Mouse (Mus musculus): Measurements from ENCODE around the gene Polr2i. TPM values are rescaled to one million over a fixed set of nuclear protein-coding genes. Genes with fewer than 3 reads are reported as not detected.
"Not testable (repeated sequence)": the region's sequence is repeated elsewhere in the genome, so short reads cannot be mapped to it uniquely, and the experiment has no call there.

The Polr2i gene
- polyA plus RNA-seq, 1 experiment, result 174 TPM

DNA sequence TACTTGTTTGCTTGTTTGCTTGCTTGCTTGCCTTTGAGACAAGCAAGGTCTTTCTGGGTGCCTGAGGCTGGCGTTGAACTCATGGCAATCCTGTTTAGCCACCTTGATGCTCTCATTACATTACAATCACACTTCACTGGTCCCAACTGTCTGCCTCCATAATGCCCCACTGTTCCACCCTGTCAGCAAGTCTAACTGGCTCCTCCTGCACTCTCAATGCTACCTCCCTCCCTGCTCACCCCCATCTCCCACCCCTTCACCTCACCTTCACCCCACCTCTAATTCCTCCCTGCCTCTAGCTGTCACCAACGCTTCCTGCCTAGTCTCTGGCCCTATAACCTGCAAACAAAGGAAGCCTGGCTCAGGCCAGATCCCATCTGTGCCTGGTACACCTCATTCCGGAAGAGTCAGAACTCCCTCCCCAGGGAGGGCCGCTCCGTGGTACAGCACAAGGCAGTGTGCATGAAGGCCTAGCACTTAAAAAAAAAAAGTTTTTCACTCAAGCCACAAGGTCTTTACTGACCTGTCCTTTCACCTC is 34.1 kb upstream of the Polr2i start:
- Histone ChIP-seq H3K4me3 (no peak overlapping the region), H3K36me3 (ENCODE audit: control insufficient read depth, insufficient read depth) (no peaks in the 10 kb centered on the region), H3K4me2 (ENCODE audit: low read depth) (no peak overlapping the region), H3K27me3 (ENCODE audit: control insufficient read depth, insufficient read depth, insufficient read length) (no peaks in the 10 kb centered on the region), H3K79me2 (ENCODE audit: control insufficient read depth, insufficient read depth) (peaks cover 16% of the 10 kb centered on the region), H3ac (ENCODE audit: control insufficient read depth, insufficient read length) (no peak overlapping the region)
- TF ChIP-seq POLR2A (IDR thresholded peaks at IDR 0.05; ENCODE audit: insufficient read length, low read depth) (no peak), TCF12 (IDR thresholded peaks at IDR 0.05; ENCODE audit: insufficient read depth, poor library complexity, severe bottlenecking) (no peak), E2F4 (IDR thresholded peaks at IDR 0.05; ENCODE audit: insufficient read depth) (no peak), TCF3 (IDR thresholded peaks at IDR 0.05; ENCODE audit: insufficient read length, low read depth) (no peak), SRF (IDR thresholded peaks at IDR 0.05; ENCODE audit: control insufficient read depth, insufficient read length, low read depth) (no peak)

DNA sequence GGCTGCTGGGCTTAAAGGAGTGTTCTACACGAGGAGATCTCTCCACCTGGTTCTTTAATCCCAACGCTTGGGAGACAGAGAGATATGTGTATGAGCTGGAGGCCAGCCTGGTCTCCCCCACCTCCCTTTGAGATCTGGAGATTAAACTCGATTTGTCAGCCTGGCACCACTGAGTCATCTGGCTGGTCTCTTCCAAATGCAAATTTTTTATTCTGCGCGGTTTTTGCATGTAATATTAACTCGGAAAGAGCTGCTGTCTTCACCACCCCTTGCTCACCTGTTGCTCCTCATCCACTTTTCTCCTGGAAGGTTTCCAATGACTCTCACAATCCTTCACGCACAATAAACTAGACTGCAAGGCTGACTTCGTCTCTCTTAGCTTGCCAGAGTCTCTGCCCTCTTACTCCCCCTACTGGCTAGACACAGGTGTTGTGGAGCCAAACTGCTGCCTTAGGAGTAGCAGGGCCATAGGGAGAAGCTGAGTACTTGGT is 33.2 kb upstream of the Polr2i start, which contains the start of gene Capns1:
Gene Capns1 (minus strand): TSS at position 331 of the 491 bp plus-strand sequence.
- TF ChIP-seq POLR2AphosphoS2 (IDR thresholded peaks at IDR 0.05; ENCODE audit: insufficient read length, low read depth), result no peak
- no peak for TF ChIP-seq TCF12 (IDR thresholded peaks at IDR 0.05; ENCODE audit: insufficient read depth, poor library complexity, severe bottlenecking)
- peak in 1 of 3 experiments; percentile 7 for TF ChIP-seq MYOG (IDR thresholded peaks at IDR 0.05; ENCODE audit: control insufficient read depth in 1 of 3, insufficient read depth in 1 of 3, insufficient read length in 2 of 3, low read depth in 2 of 3)
- TF ChIP-seq MYOD1 (IDR thresholded peaks at IDR 0.05; ENCODE audit: control insufficient read depth in 1 of 3, insufficient read length in 2 of 3, low read depth in 2 of 3), result peak in 2 of 3 experiments; percentile 71 to 73
- Histone ChIP-seq H3K27me3 (ENCODE audit: control insufficient read depth, insufficient read depth, insufficient read length) (no peaks in the 10 kb centered on the region), H3K79me2 (ENCODE audit: control insufficient read depth, insufficient read depth) (peaks cover 8% of the 10 kb centered on the region), H3K36me3 (ENCODE audit: control insufficient read depth, insufficient read depth) (no peaks in the 10 kb centered on the region), H3K4me2 (ENCODE audit: low read depth) (peak within 1 kb of the TSS; percentile 64), H3ac (ENCODE audit: control insufficient read depth, insufficient read length) (no peak within 1 kb of the TSS), H3K4me3 (no peak within 1 kb of the TSS)

DNA sequence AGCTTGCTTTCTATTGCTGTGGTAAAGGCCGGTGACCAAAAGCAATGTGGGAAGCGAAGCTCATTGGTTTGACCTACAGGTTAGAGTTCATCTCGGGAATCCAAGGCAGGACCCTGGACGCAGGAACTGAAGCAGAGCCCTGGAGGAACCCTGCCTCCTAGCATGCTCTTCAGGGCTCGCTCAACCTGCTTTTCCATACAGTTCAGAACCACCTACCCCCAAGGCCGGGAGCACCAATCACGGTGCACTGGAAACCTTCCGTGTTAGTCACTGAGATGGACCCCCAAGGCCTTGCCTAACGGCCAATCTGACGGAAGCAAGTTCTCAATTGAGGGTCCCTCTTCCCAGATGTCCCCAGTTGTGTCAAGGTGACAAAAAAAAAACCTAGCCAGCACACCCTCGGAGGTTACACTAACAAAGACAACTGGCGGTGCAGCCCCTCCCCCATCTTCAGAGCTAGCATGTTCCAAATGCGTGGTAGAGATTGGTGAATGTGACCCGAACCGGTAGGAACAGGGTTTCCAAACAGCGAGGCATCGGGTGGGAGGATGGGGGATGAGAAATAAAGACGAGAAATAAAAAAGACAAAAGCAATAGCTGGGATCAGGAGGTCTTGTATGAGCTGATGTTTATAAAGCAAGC is 32.1 kb upstream of the Polr2i start:
- Histone ChIP-seq H3ac (ENCODE audit: control insufficient read depth, insufficient read length) (no peak overlapping the region), H3K36me3 (ENCODE audit: control insufficient read depth, insufficient read depth) (no peaks in the 10 kb centered on the region), H3K27me3 (ENCODE audit: control insufficient read depth, insufficient read depth, insufficient read length) (no peaks in the 10 kb centered on the region), H3K4me3 (no peak overlapping the region), H3K79me2 (ENCODE audit: control insufficient read depth, insufficient read depth) (peaks cover under 1% of the 10 kb centered on the region), H3K4me2 (ENCODE audit: low read depth) (no peak overlapping the region)
- TF ChIP-seq POLR2A (IDR thresholded peaks at IDR 0.05; ENCODE audit: insufficient read length, low read depth) (no peak), MAX (IDR thresholded peaks at IDR 0.05; ENCODE audit: low read depth) (no peak), MYOG (IDR thresholded peaks at IDR 0.05; ENCODE audit: control insufficient read depth in 1 of 3, insufficient read depth in 1 of 3, insufficient read length in 2 of 3, low read depth in 2 of 3) (no peak), TCF3 (IDR thresholded peaks at IDR 0.05; ENCODE audit: insufficient read length, low read depth) (no peak), MYOD1 (IDR thresholded peaks at IDR 0.05; ENCODE audit: control insufficient read depth in 1 of 3, insufficient read length in 2 of 3, low read depth in 2 of 3) (no peak), E2F4 (IDR thresholded peaks at IDR 0.05; ENCODE audit: insufficient read depth) (no peak), TCF12 (IDR thresholded peaks at IDR 0.05; ENCODE audit: insufficient read depth, poor library complexity, severe bottlenecking) (no peak), POLR2AphosphoS2 (IDR thresholded peaks at IDR 0.05; ENCODE audit: insufficient read length, low read depth) (no peak), REST (IDR thresholded peaks at IDR 0.05; ENCODE audit: insufficient read depth, insufficient read length) (no peak), CEBPB (IDR thresholded peaks at IDR 0.05; ENCODE audit: insufficient read depth, poor library complexity, severe bottlenecking) (no peak), USF1 (IDR thresholded peaks at IDR 0.05; ENCODE audit: low read depth) (no peak), SRF (IDR thresholded peaks at IDR 0.05; ENCODE audit: control insufficient read depth, insufficient read length, low read depth) (no peak)

DNA sequence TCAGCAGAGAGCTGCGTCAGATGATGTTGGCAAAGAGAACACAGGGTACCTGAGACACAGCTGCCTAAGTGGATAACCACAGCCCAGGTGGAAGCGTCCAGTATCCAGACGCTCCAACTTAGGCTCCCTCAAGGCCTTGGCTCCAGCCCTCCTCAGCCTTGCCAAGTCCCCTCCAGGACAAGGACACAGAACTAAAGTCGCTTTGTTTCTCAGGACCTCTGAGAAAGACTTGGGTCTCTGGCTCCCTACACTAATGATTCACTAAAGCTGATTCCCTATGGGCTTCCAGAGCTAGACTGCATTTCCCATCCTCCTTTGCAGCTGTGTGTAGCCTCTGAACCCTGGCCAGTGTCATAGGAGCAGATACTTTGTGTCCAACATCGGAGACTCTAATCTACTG is 31.5 kb upstream of the Polr2i start:
- no peaks in the 10 kb centered on the region for H3K79me2 ChIP-seq (ENCODE audit: control insufficient read depth, insufficient read depth)
- no peaks in the 10 kb centered on the region for H3K36me3 ChIP-seq (ENCODE audit: control insufficient read depth, insufficient read depth)
- H3K4me3 ChIP-seq, result no peak overlapping the region
- no peak overlapping the region for H3K4me2 ChIP-seq (ENCODE audit: low read depth)
- no peaks in the 10 kb centered on the region for H3K27me3 ChIP-seq (ENCODE audit: control insufficient read depth, insufficient read depth, insufficient read length)
- TF ChIP-seq CEBPB (IDR thresholded peaks at IDR 0.05; ENCODE audit: insufficient read depth, poor library complexity, severe bottlenecking) (no peak), E2F4 (IDR thresholded peaks at IDR 0.05; ENCODE audit: insufficient read depth) (no peak), MYOD1 (IDR thresholded peaks at IDR 0.05; ENCODE audit: control insufficient read depth in 1 of 3, insufficient read length in 2 of 3, low read depth in 2 of 3) (no peak), USF1 (IDR thresholded peaks at IDR 0.05; ENCODE audit: low read depth) (no peak)
- no peak overlapping the region for H3ac ChIP-seq (ENCODE audit: control insufficient read depth, insufficient read length)

DNA sequence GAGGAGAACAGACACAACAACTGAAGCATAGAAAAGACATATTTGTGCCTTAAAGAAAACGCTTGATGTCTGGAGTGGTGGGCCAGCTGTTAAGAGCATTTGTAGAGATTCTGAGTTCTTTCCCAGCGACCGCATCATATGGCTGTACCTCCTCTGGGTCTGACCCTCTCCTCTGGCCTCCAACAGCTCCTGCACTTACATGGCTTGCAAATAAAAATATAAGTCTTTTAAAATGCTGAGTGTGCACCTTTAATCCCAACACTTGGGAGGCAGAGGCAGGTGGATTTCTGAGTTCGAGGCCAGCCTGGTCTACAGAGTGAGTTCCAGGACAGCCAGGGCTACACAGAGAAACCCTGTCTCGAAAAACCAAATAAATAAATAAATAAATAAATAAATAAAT is 31.1 kb upstream of the Polr2i start:
- H3K4me3 ChIP-seq; H3K36me3 ChIP-seq (ENCODE audit: control insufficient read depth, insufficient read depth); H3K79me2 ChIP-seq (ENCODE audit: control insufficient read depth, insufficient read depth); H3K27me3 ChIP-seq (ENCODE audit: control insufficient read depth, insufficient read depth, insufficient read length); H3ac ChIP-seq (ENCODE audit: control insufficient read depth, insufficient read length); H3K4me2 ChIP-seq (ENCODE audit: low read depth): not testable (repeated sequence)

Measured in myocyte (in vitro differentiated cells).